Mouse (Mus musculus) cerebellum, adult 2 months (tissue): ENCODE results near the gene Atxn2. TPM values are rescaled to one million over a fixed set of nuclear protein-coding genes. Genes with fewer than 3 reads are reported as not detected.

Experiments
- DNase-seq, 2 experiments: peaks; one replicate each; pipeline ENCODE4 v3.0.0; 2021
- H3K27ac ChIP-seq: fragments of 200-500 bp; 2 replicates; pipeline ENCODE4 v1.5.1; 2012; ENCODE audit warnings: low read length, control low read depth, inconsistent platforms; ENCODE audit not compliant: insufficient read depth
- H3K27me3 ChIP-seq: fragments of 200-500 bp; 2 replicates; pipeline ENCODE4 v1.6.1; 2012; ENCODE audit warnings: inconsistent platforms, mild to moderate bottlenecking, low read length, moderate library complexity; ENCODE audit not compliant: control insufficient read depth, insufficient read depth
- H3K4me1 ChIP-seq: fragments of 200-500 bp; 2 replicates; pipeline ENCODE4 v1.6.1; 2011; ENCODE audit warnings: low read length; ENCODE audit not compliant: control insufficient read depth, insufficient read depth
- H3K4me3 ChIP-seq: fragments of 200-500 bp; replicated peaks from 2 replicates; pipeline ENCODE3; 2011; ENCODE audit warnings: mild to moderate bottlenecking, low read depth, low read length, control low read depth; ENCODE audit not compliant: insufficient read depth
- CTCF ChIP-seq: fragments of 200-500 bp; IDR thresholded peaks from 2 replicates; pipeline ENCODE4 v1.5.1; 2011; ENCODE audit warnings: low read depth, mild to moderate bottlenecking, control low read depth, low read length, moderate library complexity, borderline replicate concordance; ENCODE audit not compliant: insufficient read depth
- POLR2A ChIP-seq: fragments of 200-500 bp; IDR thresholded peaks from 2 replicates; pipeline ENCODE4 v1.6.1; 2011; ENCODE audit warnings: low read length, control low read depth, borderline replicate concordance; ENCODE audit not compliant: insufficient read depth
- WGBS: fragments of 180-500 bp; shearing (Covaris S2); methylation state at CpG from one replicate; pipeline ENCODE4 v1.1.7; 2018; 5-methylcytosine and 5-hydroxymethylcytosine counted together
- polyA plus RNA-seq: library from polyadenylated mRNA; depleted of rRNA; stranded (reverse); fragments of >200 nt; gene quantifications from 2 replicates; pipeline ENCODE4 v1.2.3, GENCODE M21; 2012

Atxn2 gene
- polyA plus RNA-seq, 1 experiment = 149 TPM

DNA sequence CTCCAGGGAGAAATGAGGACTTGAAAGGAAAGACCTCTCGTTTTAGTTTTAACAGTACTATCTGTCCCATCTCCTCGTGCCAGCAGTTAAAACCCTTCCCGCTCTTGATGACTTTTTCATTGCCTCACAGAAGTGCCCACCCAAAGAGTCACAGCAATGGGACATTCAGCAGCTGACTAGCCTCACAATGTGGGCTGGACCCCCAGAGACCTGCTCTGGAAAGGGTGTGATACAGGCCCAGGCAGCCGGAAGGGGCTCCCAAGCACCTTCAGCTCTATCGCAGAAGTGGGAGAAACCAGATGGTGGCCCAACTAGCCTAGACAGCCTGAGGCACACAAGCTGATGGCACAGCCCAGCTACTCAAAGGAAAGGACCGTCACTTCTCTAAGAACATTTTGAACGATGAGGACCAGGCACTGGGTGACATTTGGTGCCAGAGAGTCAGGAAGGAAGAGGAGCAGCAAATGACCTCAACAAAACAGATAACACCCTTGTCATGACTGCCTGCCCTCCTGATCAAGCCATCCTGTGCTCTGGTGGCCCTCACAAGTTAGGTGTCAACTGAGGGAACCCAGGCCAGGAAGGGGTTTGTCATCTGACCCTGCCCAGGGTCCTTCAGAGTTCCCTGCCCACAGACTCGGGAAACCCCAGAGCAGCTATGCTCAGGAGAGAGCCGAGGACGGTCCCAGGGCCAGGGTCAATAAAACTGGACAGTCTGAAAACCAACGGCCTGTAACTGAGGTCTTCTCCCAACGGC lies 124.0 kb downstream of the Atxn2 start:
- H3K4me1 ChIP-seq = peaks cover 27% of the 10 kb centered on the region

GRCm38 (mm10) chr5:121835949-121836691 lies 125.0 kb downstream of the Atxn2 start:
- H3K4me1 ChIP-seq = peaks cover 21% of the 10 kb centered on the region
- DNase-seq = peak in 1 of 2 experiments; percentile 85
- TF ChIP-seq CTCF (no peak), POLR2A (no peak)
- no peaks in the 10 kb centered on the region for H3K27me3 ChIP-seq
- peak overlapping the region; percentile 89 for H3K4me3 ChIP-seq
- peak overlapping the region; percentile 73 for H3K27ac ChIP-seq
- WGBS = under 1% methylated on average over 51 of the region's 51 CpGs

More for the DNA sequence above, 124.0 kb downstream of the Atxn2 start:
- Histone ChIP-seq H3K27ac (peak overlapping the region; percentile 35), H3K4me3 (peak overlapping the region; percentile 89), H3K27me3 (no peaks in the 10 kb centered on the region)
- DNase-seq = peak in 1 of 2 experiments; percentile 44
- TF ChIP-seq CTCF = no peak
- no peak for TF ChIP-seq POLR2A
- 9% methylated on average over 12 of the region's 12 CpGs for WGBS

DNA sequence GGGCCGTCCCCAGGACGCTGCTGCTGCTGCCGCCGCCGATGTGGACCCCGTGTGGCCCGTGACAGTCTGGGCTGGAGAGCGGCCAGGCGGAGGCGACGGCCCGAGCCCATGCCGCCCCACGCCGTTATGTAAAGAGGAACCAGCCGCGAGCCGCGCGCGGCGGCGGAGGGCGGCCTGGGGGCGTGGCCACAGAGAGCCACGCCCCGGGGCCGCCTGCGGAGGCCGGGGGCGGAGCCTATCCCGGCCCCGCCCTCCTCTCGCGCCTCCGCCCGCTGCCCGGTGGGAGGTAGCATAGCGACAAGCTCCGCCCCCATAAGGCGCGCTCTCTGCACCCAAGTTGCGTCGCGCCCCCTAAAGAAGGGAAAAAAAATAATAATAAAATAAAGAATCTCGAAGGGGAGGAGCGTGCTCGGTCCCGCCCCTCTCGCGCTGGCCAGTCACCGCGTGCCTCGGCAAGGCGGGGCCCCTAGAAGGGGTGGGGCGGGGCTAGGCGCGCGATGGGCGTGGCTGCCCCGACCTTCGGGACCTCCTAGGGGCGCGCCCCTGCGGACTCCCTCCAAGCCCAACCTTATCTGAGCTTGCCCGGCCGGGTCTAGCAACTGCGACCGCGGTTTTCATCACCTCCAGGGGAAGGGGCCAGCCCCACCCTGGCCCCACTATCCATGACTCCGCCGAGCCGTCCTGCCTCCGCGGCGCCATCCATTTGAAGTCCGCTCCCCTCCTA lies 125.7 kb downstream of the Atxn2 start:
- Histone ChIP-seq H3K4me3 (peak overlapping the region; percentile 89), H3K27me3 (no peaks in the 10 kb centered on the region), H3K4me1 (peaks cover 14% of the 10 kb centered on the region), H3K27ac (peak overlapping the region; percentile 73)
- peak; percentile 81 to 82 for DNase-seq
- WGBS = under 1% methylated on average over 76 of the region's 77 CpGs
- no peak for TF ChIP-seq CTCF
- peak; percentile 68 for TF ChIP-seq POLR2A

GRCm38 (mm10) chr5:121837441-121838340 lies 126.6 kb downstream of the Atxn2 start, which contains the start of gene Sh2b3:
Gene Sh2b3, minus strand, starts transcription at chr5:121837646.
- Histone ChIP-seq H3K27ac (peak within 1 kb of the TSS; percentile 73), H3K27me3 (no peaks in the 10 kb centered on the region)

GRCm38 (mm10) chr5:121838341-121839127 lies 127.4 kb downstream of the Atxn2 start:
- DNase-seq = peak; percentile 71 to 73

More at GRCm38 (mm10) chr5:121837441-121838340, 126.6 kb downstream of the Atxn2 start, which contains the start of gene Sh2b3:
- 7% methylated on average over 35 of the region's 35 CpGs for WGBS
- TF ChIP-seq POLR2A (no peak), CTCF (no peak)
- peak within 1 kb of the TSS; percentile 89 for H3K4me3 ChIP-seq
- peaks cover 13% of the 10 kb centered on the region for H3K4me1 ChIP-seq
- peak in 1 of 2 experiments; percentile 29 for DNase-seq

DNA sequence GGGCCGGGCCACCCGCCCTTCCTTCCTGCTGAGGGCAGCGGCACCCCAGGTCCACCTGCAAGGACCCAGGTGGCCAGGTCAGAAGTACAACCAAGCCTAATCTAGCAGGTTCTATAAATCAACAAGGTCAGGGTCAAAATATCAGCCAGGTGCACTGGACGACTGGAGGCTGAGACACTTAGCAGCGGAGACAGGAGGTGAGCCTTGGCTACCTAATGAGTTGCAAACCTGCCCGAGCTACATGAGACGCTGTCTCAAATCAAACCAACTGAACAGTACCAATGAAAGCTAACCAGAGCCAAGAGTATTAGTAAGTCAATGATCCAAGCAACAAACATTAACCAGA lies 128.0 kb downstream of the Atxn2 start:
- DNase-seq = no peak
- TF ChIP-seq CTCF = no peak
- Histone ChIP-seq H3K27me3 (no peaks in the 10 kb centered on the region), H3K4me3 (no peak overlapping the region), H3K4me1 (peaks cover 9% of the 10 kb centered on the region), H3K27ac (no peak overlapping the region)
- 60% methylated on average over 7 of the region's 7 CpGs for WGBS

More at GRCm38 (mm10) chr5:121838341-121839127, 127.4 kb downstream of the Atxn2 start:
- WGBS = 4% methylated on average over 46 of the region's 46 CpGs
- Histone ChIP-seq H3K27ac (no peak overlapping the region), H3K4me1 (peaks cover 11% of the 10 kb centered on the region), H3K27me3 (no peaks in the 10 kb centered on the region), H3K4me3 (peak overlapping the region; percentile 48)
- TF ChIP-seq POLR2A (no peak), CTCF (no peak)
